Mouse (Mus musculus) cerebellum, adult 2 months (tissue): ENCODE data around the gene Prim2.

Source experiments
- CTCF ChIP-seq: fragments of 200-500 bp; IDR thresholded peaks from 2 replicates; pipeline ENCODE4 v1.5.1; 2011; ENCODE audit warnings: low read depth, mild to moderate bottlenecking, control low read depth, low read length, moderate library complexity, borderline replicate concordance; ENCODE audit not compliant: insufficient read depth
- POLR2A ChIP-seq: fragments of 200-500 bp; IDR thresholded peaks from 2 replicates; pipeline ENCODE4 v1.6.1; 2011; ENCODE audit warnings: low read length, control low read depth, borderline replicate concordance; ENCODE audit not compliant: insufficient read depth

DNA sequence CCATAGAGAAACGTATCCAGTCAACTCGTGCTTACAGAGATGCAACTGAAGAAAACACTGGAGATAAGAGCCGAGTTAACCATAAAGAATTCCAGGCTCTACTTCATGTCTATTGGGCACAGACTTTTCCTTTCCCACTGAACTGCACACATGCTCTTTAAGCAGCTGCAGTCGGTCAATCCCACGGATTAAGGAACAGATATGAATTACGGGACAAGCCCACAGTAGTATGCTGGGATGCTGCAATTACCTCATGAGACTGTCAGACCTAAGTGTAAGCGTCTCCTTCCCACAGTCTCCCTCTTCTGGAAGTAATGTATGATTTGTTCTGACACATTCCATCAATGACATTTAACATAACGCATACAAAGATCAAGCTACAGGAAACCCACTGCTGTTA, 154.5 kb downstream of the Prim2 start:
- TF ChIP-seq CTCF (no peak), POLR2A (no peak)
